Mouse (Mus musculus) C3H10T1/2 (cell line): ENCODE data around the gene Mrpl50. TPM values are rescaled to one million over a fixed set of nuclear protein-coding genes. Genes with fewer than 3 reads are reported as not detected.

Experiments used
- polyA plus RNA-seq, 2 experiments: library from polyadenylated mRNA; unstranded; fragments of >200 nt; fragmentation: generic; extraction: Trizol; gene quantifications; one replicate each; pipeline ENCODE4 v1.2.1; 2012; ENCODE audit warnings: missing spikeins in 2 of 2

The Mrpl50 gene
- 10 to 100 TPM in 1 of 2 experiments, 1 to 10 TPM in 1; 2.9 to 11.0 TPM for polyA plus RNA-seq

DNA sequence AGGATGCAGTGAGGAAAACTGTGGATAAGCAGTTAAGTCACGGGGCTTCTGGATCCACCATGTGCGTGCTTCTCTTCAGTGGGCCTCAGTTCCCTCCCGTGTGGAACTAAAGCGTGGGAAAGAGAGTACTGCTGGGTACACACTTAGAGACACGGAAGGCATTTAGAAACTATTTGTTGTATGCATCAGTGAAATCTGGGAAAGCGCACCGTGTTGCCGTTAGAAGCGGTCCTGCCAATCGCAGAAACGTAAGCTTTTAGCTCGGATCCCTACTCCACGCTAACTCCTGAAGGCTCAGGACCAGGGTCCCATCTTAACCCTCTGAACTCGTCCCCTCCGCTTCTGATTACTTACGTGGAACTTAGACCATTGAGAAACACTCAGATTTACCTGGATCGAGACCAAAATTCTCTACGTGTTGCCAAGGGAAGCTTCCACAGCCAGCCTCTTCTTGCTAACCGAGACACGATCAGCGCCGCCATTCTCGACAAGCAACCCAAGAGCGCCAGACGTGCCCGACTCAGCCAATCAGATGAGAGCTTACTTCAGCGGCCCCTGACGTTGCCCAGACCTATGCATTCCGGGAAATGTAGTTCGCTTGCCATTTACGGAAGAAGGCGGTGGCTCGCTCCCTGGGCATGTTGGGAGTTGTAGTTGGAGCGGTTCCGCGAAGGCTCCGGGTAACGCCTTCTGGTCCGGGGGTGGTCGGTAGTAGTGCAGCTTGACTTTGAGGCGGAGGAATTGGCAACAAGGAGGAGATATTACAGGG lies at the start of gene Mrpl50, which contains the start of gene Zfp189:
Mrpl50 (minus strand) TSS at position 522 of the 769 bp plus-strand sequence.
Zfp189 (plus strand) TSS at position 605 of the 769 bp plus-strand sequence.

GRCm38 (mm10) chr4:49549383-49549782 lies 28.5 kb upstream of the Mrpl50 start, which contains the start of gene Aldob:
Gene Aldob, minus strand, starts transcription at chr4:49549546.

GRCm38 (mm10) chr4:49506386-49506785 lies 14.5 kb downstream of the Mrpl50 start, which contains the start of gene Baat:
Gene Baat, minus strand, starts transcription at chr4:49506557.

DNA sequence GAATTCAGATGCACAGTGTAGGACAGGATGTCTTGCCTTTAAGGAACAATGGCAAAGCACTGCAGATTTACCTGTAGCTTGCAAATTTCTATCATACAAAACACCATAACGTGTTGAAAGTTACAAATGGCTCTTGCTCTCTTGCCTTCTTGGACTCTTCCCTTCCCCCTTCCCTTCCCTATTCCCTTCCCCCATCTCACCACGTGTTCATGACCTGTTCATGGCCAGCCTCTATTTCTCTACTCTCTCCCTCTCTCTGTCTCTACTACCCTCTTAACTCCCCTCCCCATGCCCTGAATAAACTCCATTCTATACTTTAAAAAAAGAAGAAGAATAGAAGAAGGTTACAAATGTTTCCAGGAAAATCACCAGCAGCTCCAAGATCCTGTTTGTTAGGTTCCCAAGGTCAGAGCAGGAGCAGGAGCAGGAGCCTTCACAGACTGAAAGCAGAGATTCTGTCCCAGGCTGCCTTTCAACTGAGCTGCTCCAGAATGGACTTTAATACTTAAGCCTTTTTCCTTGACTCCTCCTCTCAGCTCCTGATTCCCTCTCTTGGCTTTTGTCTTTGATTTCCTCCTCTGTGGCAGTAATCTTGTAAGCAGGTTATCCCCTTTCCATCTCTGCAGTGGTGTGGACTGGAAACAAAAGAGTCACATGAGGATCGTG lies 47.3 kb downstream of the Mrpl50 start, which contains the start of gene Acnat1:
Acnat1 (minus strand) TSS at position 478 of the 666 bp plus-strand sequence.

Other genes starting within 250 kb of the Mrpl50 start
- not detected for gene Acnat2, start 112.9 kb downstream of the Mrpl50 start, polyA plus RNA-seq
- gene Acnat1, start 47.2 kb downstream of the Mrpl50 start, polyA plus RNA-seq: not detected
- not detected for gene Baat, start 14.5 kb downstream of the Mrpl50 start, polyA plus RNA-seq
- 1 to 10 TPM in 1 of 2 experiments, under 1 TPM in 1; 0.08 to 1.3 TPM for gene Zfp189, start 83 bp upstream of the Mrpl50 start, polyA plus RNA-seq
- under 1 TPM in 1 of 2 experiments, not detected in 1; 0.12 TPM for gene Aldob, start 28.5 kb upstream of the Mrpl50 start, polyA plus RNA-seq
- gene Tmem246, start 76.8 kb upstream of the Mrpl50 start, polyA plus RNA-seq: under 1 TPM; 0.04 to 0.17 TPM
- 10 to 100 TPM in 1 of 2 experiments, 1 to 10 TPM in 1; 1.9 to 15.2 TPM for gene Rnf20, start 110.9 kb upstream of the Mrpl50 start, polyA plus RNA-seq
- not detected for gene Ppp3r2, start 160.9 kb upstream of the Mrpl50 start, polyA plus RNA-seq